Mouse (Mus musculus) hindbrain, embryonic 11.5 days (tissue): ENCODE measurements at regions not wholly inside any gene's neighbourhood (a gene's known extent, or its start where the extent isn't known, plus 50 kb on each side); places are given as distances from the start of the nearest gene placed in this dataset.

ENCODE experiments used
- ATAC-seq: fragments of 200-750 bp; cut with Nextera tagmentation; 2 replicates; pipeline ENCODE4 v1.8.0; 2017; ENCODE audit warnings: mild to moderate bottlenecking, moderate TSS enrichment, moderate library complexity; ENCODE audit not compliant: low FRiP score
- DNase-seq: peaks from one replicate; pipeline ENCODE4 v3.0.0-alpha.2; 2015; ENCODE audit warnings: low spot score
- H3K27ac ChIP-seq: fragments of 300-500 bp; sonication (generic); 2 replicates; pipeline ENCODE4 v1.5.1; 2014; ENCODE audit warnings: mild to moderate bottlenecking, low read depth, low read length
- H3K27me3 ChIP-seq: fragments of 300-500 bp; sonication (generic); 2 replicates; pipeline ENCODE4 v1.6.1; 2014; ENCODE audit warnings: mild to moderate bottlenecking, low read length, moderate library complexity, mixed read lengths; ENCODE audit not compliant: control insufficient read depth, insufficient read depth
- H3K36me3 ChIP-seq: fragments of 300-500 bp; sonication (generic); 2 replicates; pipeline ENCODE4 v1.6.1; 2014; ENCODE audit warnings: mild to moderate bottlenecking, low read length, moderate library complexity, mixed read lengths; ENCODE audit not compliant: control insufficient read depth, insufficient read depth
- H3K4me1 ChIP-seq: fragments of 300-500 bp; sonication (generic); replicated peaks from 2 replicates; pipeline ENCODE4 v1.6.1; 2014; ENCODE audit warnings: low read length, mixed read lengths; ENCODE audit not compliant: control insufficient read depth, insufficient read depth
- H3K4me2 ChIP-seq: fragments of 300-500 bp; sonication (generic); replicated peaks from 2 replicates; pipeline ENCODE4 v1.6.1; 2014; ENCODE audit warnings: mild to moderate bottlenecking, low read depth, low read length
- H3K4me3 ChIP-seq: fragments of 300-500 bp; sonication (generic); 2 replicates; pipeline ENCODE4 v1.5.1; 2014; ENCODE audit warnings: low read depth, low read length
- H3K9ac ChIP-seq: fragments of 300-500 bp; sonication (generic); 2 replicates; pipeline ENCODE4 v1.6.1; 2014; ENCODE audit warnings: low read depth, low read length
- H3K9me3 ChIP-seq: fragments of 300-500 bp; sonication (generic); 2 replicates; pipeline ENCODE4 v1.6.1; 2016; ENCODE audit warnings: low read length; ENCODE audit not compliant: control insufficient read depth
- WGBS: fragments of 180-500 bp; shearing (Covaris S2); extraction: QIAGEN DNeasy Blood & Tissue Kit; methylation state at CpG from one replicate; pipeline ENCODE4 v1.1.7; 2014; 5-methylcytosine and 5-hydroxymethylcytosine counted together

DNA sequence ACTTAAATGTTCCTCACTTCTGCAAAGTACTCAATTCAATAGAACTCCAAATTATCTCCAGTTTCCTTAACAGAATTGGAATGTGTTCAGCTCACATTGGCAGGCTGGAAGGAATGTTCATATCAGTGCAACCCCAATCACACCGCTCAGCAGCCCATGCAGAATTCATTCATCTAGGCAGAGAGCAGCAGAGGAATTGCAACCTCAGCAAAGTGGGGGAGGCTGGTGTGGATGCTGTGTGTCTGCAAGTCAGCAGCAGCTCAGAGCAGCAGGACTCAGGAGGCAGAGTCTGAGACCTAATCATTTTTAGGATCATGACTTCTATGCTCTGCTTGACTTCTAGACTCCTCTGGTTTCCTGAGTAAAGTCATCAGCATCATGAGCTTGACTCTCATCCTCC, 100.7 kb upstream of the Chrna7 start:
- Histone ChIP-seq H3K4me1 (no peaks in the 10 kb centered on the region), H3K36me3 (no peaks in the 10 kb centered on the region), H3K27ac (no peak overlapping the region), H3K4me3 (no peak overlapping the region), H3K27me3 (no peaks in the 10 kb centered on the region), H3K9me3 (no peaks in the 10 kb centered on the region), H3K9ac (no peak overlapping the region), H3K4me2 (no peak overlapping the region)
- DNase-seq (no peak), ATAC-seq (no peak)
- 91% methylated on average over 1 of the region's 1 CpGs for WGBS

DNA sequence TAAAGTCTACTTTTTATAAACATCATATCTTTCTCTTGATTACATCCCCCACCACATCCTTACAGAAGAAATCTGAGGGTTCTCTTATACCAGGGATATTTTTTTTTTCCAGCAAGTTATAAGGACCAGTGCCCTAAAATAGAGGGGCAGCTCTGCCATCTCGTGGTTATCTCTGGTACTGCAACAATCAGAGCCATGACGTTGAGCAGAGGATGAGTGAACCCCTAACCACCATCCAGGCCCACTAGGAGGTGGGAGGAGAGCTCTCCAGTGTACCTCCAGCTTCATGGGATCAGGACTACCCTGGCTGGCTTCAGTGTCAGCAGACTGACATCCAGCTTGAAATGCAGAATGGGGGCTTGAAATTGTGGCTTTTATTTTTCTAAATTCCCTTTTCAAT, 107.2 kb upstream of the Chrna7 start:
- H3K4me2 ChIP-seq: no peak overlapping the region
- peak; percentile 82 for DNase-seq
- no peaks in the 10 kb centered on the region for H3K27me3 ChIP-seq
- ATAC-seq: peak; percentile 62; the same call in 1 of the 2 replicates
- no peaks in the 10 kb centered on the region for H3K4me1 ChIP-seq
- no peak overlapping the region for H3K27ac ChIP-seq
- no peak overlapping the region for H3K4me3 ChIP-seq
- H3K9me3 ChIP-seq: no peaks in the 10 kb centered on the region
- no peaks in the 10 kb centered on the region for H3K36me3 ChIP-seq
- 0% methylated on average over 2 of the region's 2 CpGs for WGBS
- H3K9ac ChIP-seq: no peak overlapping the region

DNA sequence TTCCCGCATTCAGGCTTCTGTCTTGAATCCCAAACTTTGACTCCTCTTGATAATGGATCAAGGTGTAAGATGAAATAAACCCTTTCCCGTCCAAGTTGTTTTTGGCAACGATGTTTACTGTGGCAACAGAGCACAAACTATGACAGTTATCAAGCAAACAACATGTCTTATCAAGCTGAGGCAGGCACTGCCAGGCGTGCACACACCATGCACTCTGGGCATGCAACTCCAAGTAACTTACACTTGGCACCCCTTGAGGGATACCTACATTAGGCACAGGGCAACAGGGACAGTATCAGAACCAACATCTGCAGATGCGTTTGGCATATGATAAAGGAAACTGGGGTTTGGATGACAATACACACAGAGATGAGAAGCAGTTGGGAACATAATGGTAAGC, 108.8 kb upstream of the Chrna7 start:
- DNase-seq: no peak

DNA sequence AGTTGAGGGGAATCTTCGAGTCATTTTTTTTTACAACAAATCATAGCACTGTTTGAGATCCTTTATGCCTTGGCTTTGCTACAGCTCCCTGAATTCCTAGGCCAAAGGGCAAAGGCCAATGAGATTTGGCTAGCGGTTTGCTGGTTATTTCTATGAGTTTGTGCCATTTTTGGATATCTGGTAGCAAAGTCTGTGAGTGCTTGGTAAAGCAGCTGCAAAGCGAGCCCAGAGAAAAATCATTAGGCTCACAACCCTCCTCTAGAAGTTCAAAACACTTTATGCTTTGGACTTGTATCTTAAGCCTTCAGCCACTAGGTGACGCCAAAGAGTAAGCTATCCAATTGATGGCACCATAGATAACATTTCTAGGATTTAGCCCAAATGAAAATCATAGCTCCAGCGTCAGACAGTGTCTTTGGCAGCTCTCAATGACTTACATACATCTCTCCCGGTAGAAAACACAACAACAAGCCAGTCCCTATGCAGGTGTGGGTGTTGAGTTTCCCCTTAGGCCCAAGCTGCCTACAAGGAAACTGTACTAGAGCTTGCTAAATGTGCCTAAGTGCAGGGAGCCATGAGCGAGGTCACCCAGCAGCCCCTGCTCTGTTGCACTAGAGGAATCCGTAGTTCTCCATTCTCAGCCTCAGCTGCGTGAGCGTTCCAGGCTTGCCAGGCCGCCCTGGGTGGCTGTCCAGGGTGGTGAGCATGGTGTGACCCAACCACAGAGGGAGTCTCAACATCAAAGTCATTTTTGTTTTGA, 109.8 kb upstream of the Chrna7 start:
- 39% methylated on average over 11 of the region's 11 CpGs for WGBS
- ATAC-seq (peak; percentile 43; the same call in 1 of the 2 replicates), DNase-seq (peak; percentile 79)
- H3K9me3 ChIP-seq: no peaks in the 10 kb centered on the region
- no peak overlapping the region for H3K27ac ChIP-seq
- no peak overlapping the region for H3K4me2 ChIP-seq
- H3K9ac ChIP-seq: no peak overlapping the region
- H3K4me3 ChIP-seq: no peak overlapping the region
- no peaks in the 10 kb centered on the region for H3K27me3 ChIP-seq
- no peaks in the 10 kb centered on the region for H3K4me1 ChIP-seq
- H3K36me3 ChIP-seq: no peaks in the 10 kb centered on the region

More for the DNA sequence above, 108.8 kb upstream of the Chrna7 start:
- ATAC-seq: no peak
- H3K4me3 ChIP-seq: no peak overlapping the region
- no peak overlapping the region for H3K27ac ChIP-seq
- H3K27me3 ChIP-seq: no peaks in the 10 kb centered on the region
- H3K9ac ChIP-seq: no peak overlapping the region
- H3K9me3 ChIP-seq: no peaks in the 10 kb centered on the region
- no peak overlapping the region for H3K4me2 ChIP-seq
- no peaks in the 10 kb centered on the region for H3K4me1 ChIP-seq
- H3K36me3 ChIP-seq: no peaks in the 10 kb centered on the region
- WGBS: 82% methylated on average over 5 of the region's 5 CpGs

DNA sequence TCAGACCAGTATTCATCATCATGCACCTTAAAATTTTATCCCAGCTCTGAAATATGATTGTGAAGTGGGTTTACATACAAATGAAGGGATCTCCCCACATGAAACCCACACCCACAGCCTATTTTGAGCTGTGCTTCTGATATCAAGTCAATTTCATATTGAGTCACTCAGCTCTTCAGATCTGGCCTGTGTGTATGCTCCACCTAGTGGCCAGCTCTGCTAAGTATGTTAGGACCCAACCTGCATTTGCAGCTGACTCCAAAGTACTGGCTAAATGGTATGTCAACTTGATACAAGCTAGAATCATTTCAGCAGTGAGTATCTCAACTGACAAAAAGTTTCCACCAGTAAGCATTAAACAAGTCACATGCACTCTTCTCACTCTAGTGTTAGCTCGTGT, 109.4 kb upstream of the Otud7a start:
- Histone ChIP-seq H3K27ac (no peak overlapping the region), H3K4me3 (no peak overlapping the region), H3K9ac (no peak overlapping the region), H3K36me3 (no peaks in the 10 kb centered on the region), H3K9me3 (no peaks in the 10 kb centered on the region), H3K4me1 (no peaks in the 10 kb centered on the region), H3K27me3 (no peaks in the 10 kb centered on the region), H3K4me2 (no peak overlapping the region)
- peak; percentile 72 for ATAC-seq
- peak; percentile 54 for DNase-seq
- 37% methylated on average over 1 of the region's 1 CpGs for WGBS

DNA sequence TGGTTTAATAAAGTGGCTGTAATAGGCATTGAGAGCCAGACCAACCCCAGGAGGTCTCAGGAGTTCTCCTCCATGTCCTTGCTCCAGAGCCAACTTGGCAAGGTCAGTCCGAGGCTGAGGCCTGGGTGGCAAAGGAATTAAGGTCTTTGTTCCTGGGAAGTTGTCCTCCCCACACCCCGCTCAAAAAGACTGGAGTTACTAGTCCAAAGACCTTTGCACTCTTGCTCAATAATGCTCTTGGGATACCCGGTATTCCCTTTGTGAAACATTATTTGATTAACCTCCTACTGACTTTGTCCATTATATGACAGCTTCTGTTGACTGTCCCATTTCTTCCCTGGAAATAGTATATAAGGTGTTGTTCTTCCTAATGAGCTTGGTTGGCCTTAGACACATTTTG, 108.5 kb upstream of the Otud7a start:
- Histone ChIP-seq H3K9me3 (no peaks in the 10 kb centered on the region), H3K36me3 (no peaks in the 10 kb centered on the region), H3K4me3 (no peak overlapping the region), H3K4me2 (no peak overlapping the region), H3K27ac (no peak overlapping the region), H3K4me1 (no peaks in the 10 kb centered on the region), H3K9ac (no peak overlapping the region), H3K27me3 (no peaks in the 10 kb centered on the region)
- WGBS: 62% methylated on average over 3 of the region's 3 CpGs
- ATAC-seq: no peak
- DNase-seq: no peak

DNA sequence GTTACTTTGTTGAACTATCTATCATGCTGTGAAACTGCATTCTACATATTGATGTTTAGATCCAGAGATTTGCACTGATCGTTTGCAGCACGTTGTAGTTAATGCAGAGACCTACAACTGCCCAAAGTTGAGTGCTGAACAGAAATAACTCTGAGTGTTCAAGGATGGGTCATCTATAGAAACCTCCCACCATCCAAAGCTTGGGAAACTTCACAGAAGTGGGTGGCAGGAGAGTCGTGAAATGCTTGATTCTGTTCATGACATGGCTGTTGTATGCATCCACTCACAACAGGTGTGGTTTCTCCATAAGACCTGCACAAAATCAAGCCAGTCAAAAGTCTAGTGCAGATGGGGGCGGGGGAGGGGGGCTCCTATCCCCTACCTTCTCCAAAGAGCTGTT, 102.8 kb upstream of the Otud7a start:
- ATAC-seq (no peak), DNase-seq (no peak)
- no peaks in the 10 kb centered on the region for H3K4me1 ChIP-seq
- H3K9ac ChIP-seq: no peak overlapping the region
- no peaks in the 10 kb centered on the region for H3K9me3 ChIP-seq
- 83% methylated on average over 4 of the region's 4 CpGs for WGBS
- no peak overlapping the region for H3K27ac ChIP-seq
- H3K4me2 ChIP-seq: no peak overlapping the region
- no peaks in the 10 kb centered on the region for H3K36me3 ChIP-seq
- H3K27me3 ChIP-seq: no peaks in the 10 kb centered on the region
- H3K4me3 ChIP-seq: no peak overlapping the region

DNA sequence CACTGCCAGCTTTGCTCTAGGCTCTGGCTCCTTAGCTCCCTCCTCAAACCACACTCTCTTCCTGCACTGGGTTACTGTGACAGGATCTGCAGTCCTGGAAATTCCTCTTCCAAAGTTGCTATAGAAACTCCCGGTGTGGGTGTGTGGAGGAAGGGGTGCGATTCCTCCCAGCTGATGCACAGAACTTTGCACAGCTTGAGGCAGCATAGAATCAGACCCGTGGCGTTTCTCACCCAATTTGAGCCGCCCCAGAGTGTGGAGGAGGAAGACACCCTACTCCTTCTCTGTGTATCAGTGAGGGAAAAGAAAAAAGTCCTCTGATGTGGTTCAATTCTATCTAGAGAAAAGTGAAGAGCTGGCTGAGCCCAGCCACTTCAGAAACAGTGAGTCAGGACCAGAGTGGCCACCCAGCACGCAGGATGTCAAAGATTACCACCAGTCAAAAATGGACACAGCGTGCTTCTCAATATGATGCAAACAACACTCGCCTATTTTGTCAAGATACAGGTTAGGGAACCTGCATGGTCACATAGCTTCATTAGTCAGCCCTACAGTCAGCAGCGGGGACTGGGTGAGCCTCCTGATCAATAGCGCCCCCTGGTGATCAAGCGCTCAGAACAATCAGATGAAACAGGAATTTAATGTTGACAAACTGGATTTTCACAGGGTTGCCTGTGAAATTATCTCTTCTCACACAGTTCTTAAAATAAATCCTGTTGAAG, 98.7 kb upstream of the Otud7a start:
- Histone ChIP-seq H3K4me3 (no peak overlapping the region), H3K4me1 (no peaks in the 10 kb centered on the region), H3K36me3 (no peaks in the 10 kb centered on the region), H3K27me3 (no peaks in the 10 kb centered on the region), H3K4me2 (no peak overlapping the region), H3K27ac (no peak overlapping the region), H3K9me3 (no peaks in the 10 kb centered on the region), H3K9ac (no peak overlapping the region)
- WGBS: 30% methylated on average over 11 of the region's 11 CpGs
- ATAC-seq (peak; percentile 67), DNase-seq (peak; percentile 74)

DNA sequence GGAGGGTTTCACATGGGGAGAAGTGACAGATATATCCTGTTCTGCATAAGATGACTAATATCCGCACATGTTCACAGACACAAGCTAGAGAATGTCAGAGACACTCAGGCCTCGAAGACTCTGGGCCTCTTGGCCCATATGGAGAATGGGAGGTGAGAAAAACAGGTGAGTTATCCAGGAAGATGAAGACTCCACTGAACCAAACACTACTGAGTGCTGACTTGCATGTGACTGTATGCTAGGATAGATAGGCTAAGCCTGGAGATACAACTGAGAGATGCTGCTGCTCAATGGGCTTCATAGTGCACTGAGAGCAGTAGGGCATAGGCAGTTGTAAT, 98.2 kb upstream of the Otud7a start:
- ATAC-seq (no peak), DNase-seq (no peak)
- H3K27ac ChIP-seq: no peak overlapping the region
- no peaks in the 10 kb centered on the region for H3K36me3 ChIP-seq
- H3K9me3 ChIP-seq: no peaks in the 10 kb centered on the region
- 92% methylated on average over 2 of the region's 2 CpGs for WGBS
- no peak overlapping the region for H3K4me3 ChIP-seq
- H3K9ac ChIP-seq: no peak overlapping the region
- no peaks in the 10 kb centered on the region for H3K27me3 ChIP-seq
- no peaks in the 10 kb centered on the region for H3K4me1 ChIP-seq
- no peak overlapping the region for H3K4me2 ChIP-seq
